Mouse (Mus musculus) liver, embryonic 14.5 days (tissue): ENCODE measurements around the gene Arhgap22. TPM values are rescaled to one million over a fixed set of nuclear protein-coding genes. Genes with fewer than 3 reads are reported as not detected.
A peak's percentile ranks its signal among the peaks of the same experiment; 100 is the strongest.

Source experiments
- ATAC-seq: fragments of 200-750 bp; cut with Nextera tagmentation; 2 replicates; pipeline ENCODE4 v1.8.0; 2017; ENCODE audit warnings: moderate number of reproducible peaks, mild to moderate bottlenecking, moderate library complexity; ENCODE audit not compliant: insufficient read depth
- DNase-seq, 3 experiments: peaks; one replicate each; pipeline ENCODE4 v3.0.0-alpha.2; 2012 to 2013; ENCODE audit warnings: low read depth in 3 of 3, low spot score in 3 of 3
- H3K27ac ChIP-seq: fragments of 300-500 bp; sonication (generic); 2 replicates; pipeline ENCODE4 v1.5.1; 2014; ENCODE audit warnings: moderate library complexity, mild to moderate bottlenecking, control low read depth, inconsistent platforms
- H3K27me3 ChIP-seq: fragments of 300-500 bp; sonication (generic); 2 replicates; pipeline ENCODE4 v1.6.1; 2014; ENCODE audit warnings: mild to moderate bottlenecking, low read length, moderate library complexity; ENCODE audit not compliant: control insufficient read depth, insufficient read depth
- H3K36me3 ChIP-seq: fragments of 300-500 bp; sonication (generic); replicated peaks from 2 replicates; pipeline ENCODE4 v1.6.1; 2014; ENCODE audit warnings: low read depth; ENCODE audit not compliant: control insufficient read depth, insufficient read depth
- H3K4me1 ChIP-seq, 2 experiments: fragments of 200-500 bp in 1 of 2; fragments of 300-500 bp in 1 of 2; sonication (generic) in 1 of 2; replicated peaks; 2 replicates each; pipeline ENCODE4 v1.6.1; 2012 to 2014; ENCODE audit warnings: antibody characterized with exemption in 1 of 2, inconsistent platforms in 1 of 2, low read length in 1 of 2; ENCODE audit not compliant: control insufficient read depth in 2 of 2, insufficient read depth in 2 of 2
- H3K4me2 ChIP-seq: fragments of 300-500 bp; sonication (generic); 2 replicates; pipeline ENCODE4 v1.6.1; 2014; ENCODE audit warnings: low read depth, mild to moderate bottlenecking, control low read depth, moderate library complexity
- H3K4me3 ChIP-seq, 2 experiments: fragments of 200-500 bp in 1 of 2; fragments of 300-500 bp in 1 of 2; sonication (generic) in 1 of 2; 2 replicates each; pipeline ENCODE4 v1.5.1; 2012 to 2014; ENCODE audit warnings: low read depth in 2 of 2, low read length in 2 of 2, mild to moderate bottlenecking in 2 of 2, control low read depth in 1 of 2, inconsistent platforms in 1 of 2, moderate library complexity in 1 of 2; ENCODE audit not compliant: insufficient read depth in 1 of 2
- H3K9ac ChIP-seq: fragments of 300-500 bp; sonication (generic); replicated peaks from 2 replicates; pipeline ENCODE4 v1.6.1; 2014; ENCODE audit warnings: mild to moderate bottlenecking, control low read depth, moderate library complexity
- H3K9me3 ChIP-seq: fragments of 300-500 bp; sonication (generic); 2 replicates; pipeline ENCODE4 v1.6.1; 2016; ENCODE audit warnings: low read length, mixed read lengths; ENCODE audit not compliant: control insufficient read depth
- CTCF ChIP-seq: IDR thresholded peaks from 2 replicates; pipeline ENCODE4 v1.5.1; 2016; ENCODE audit warnings: antibody characterized with exemption, low read depth, control low read depth
- EP300 ChIP-seq: IDR thresholded peaks from 2 replicates; pipeline ENCODE4 v1.6.1; 2016; ENCODE audit warnings: antibody characterized with exemption, low read depth
- WGBS: fragments of 180-500 bp; shearing (Covaris S2); extraction: QIAGEN DNeasy Blood & Tissue Kit; methylation state at CpG from one replicate; pipeline ENCODE4 v1.1.7; 2014; ENCODE audit not compliant: insufficient replicate concordance; 5-methylcytosine and 5-hydroxymethylcytosine counted together
- polyA plus RNA-seq, 2 experiments: library from polyadenylated mRNA; depleted of rRNA in 1 of 2; stranded (reverse) in 1 of 2; unstranded in 1 of 2; fragments of >200 nt; fragmentation: Nextera tagmentation in 1 of 2; extraction: Ambion mirVana in 1 of 2; gene quantifications; 2 replicates each; pipeline versions ENCODE4 v1.2.1 to v1.2.3; 2012 to 2014

Gene Arhgap22
- polyA plus RNA-seq, 2 experiments = 2.0 to 2.6 TPM

- Histone ChIP-seq H3K4me2 (peak within 1 kb of the TSS; percentile 9; the same call in 1 of the 2 replicates), H3K4me1 (no peaks in the 10 kb centered on the region), H3K4me3 (peak within 1 kb of the TSS; percentile 17 to 54; a peak in 3 of 4 replicates), H3K9me3 (no peaks in the 10 kb centered on the region), H3K36me3 (no peaks in the 10 kb centered on the region), H3K9ac (no peak within 1 kb of the TSS), H3K27ac (no peak within 1 kb of the TSS), H3K27me3 (no peaks in the 10 kb centered on the region)
- DNase-seq (peak; percentile 20 to 27 (median 20)), ATAC-seq (no peak)
- TF ChIP-seq EP300 (no peak), CTCF (no peak)
- 25% methylated on average over 11 of the region's 11 CpGs for WGBS
These were observed 28.6 kb upstream of the Arhgap22 start, which contains the start of gene Wdfy4 for GRCm38 (mm10) chr14:33185068-33185800. Gene Wdfy4, minus strand, starts transcription at chr14:33185508.

DNA sequence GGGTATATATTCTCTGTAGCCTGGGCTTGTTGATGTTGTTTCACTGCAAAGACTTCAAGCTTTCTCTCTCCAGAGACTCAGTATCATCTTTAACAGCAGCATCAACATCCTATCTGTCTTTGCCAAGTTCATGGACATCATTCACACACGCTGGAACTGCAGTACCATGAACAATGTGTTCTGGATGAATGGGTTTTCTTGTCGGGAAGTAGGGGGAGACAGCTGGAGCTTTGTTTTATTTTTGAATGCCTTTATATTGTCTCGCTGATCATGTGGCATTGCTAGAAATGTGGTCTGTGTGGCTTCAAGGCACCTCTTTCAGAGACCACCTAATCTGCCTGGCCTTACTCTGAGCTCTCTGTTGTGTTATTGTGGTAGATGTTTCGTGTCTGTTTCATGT lies 26.6 kb upstream of the Arhgap22 start:
- H3K36me3 ChIP-seq = no peaks in the 10 kb centered on the region
- 53% methylated on average over 4 of the region's 4 CpGs for WGBS
- no peak overlapping the region for H3K27ac ChIP-seq
- TF ChIP-seq EP300 = no peak
- TF ChIP-seq CTCF = no peak
- H3K4me1 ChIP-seq = no peaks in the 10 kb centered on the region
- ATAC-seq (no peak), DNase-seq (no peak)
- no peaks in the 10 kb centered on the region for H3K27me3 ChIP-seq
- H3K4me2 ChIP-seq = no peak overlapping the region
- H3K9ac ChIP-seq = no peak overlapping the region
- H3K9me3 ChIP-seq = no peaks in the 10 kb centered on the region
- no peak overlapping the region for H3K4me3 ChIP-seq

- no peaks in the 10 kb centered on the region for H3K36me3 ChIP-seq
These were observed 24.6 kb upstream of the Arhgap22 start for GRCm38 (mm10) chr14:33189230-33189629.

GRCm38 (mm10) chr14:33189849-33190423 lies 23.9 kb upstream of the Arhgap22 start:
- TF ChIP-seq EP300 = no peak
- no peak for TF ChIP-seq CTCF
- ATAC-seq = no peak

More at GRCm38 (mm10) chr14:33189230-33189629, 24.6 kb upstream of the Arhgap22 start:
- DNase-seq (no peak), ATAC-seq (no peak)
- H3K27ac ChIP-seq = no peak overlapping the region
- TF ChIP-seq EP300 (no peak), CTCF (no peak)
- no peaks in the 10 kb centered on the region for H3K4me1 ChIP-seq
- 58% methylated on average over 10 of the region's 10 CpGs for WGBS
- no peak overlapping the region for H3K4me2 ChIP-seq
- no peak overlapping the region for H3K9ac ChIP-seq
- H3K27me3 ChIP-seq = no peaks in the 10 kb centered on the region
- no peak overlapping the region for H3K4me3 ChIP-seq
- H3K9me3 ChIP-seq = no peaks in the 10 kb centered on the region

GRCm38 (mm10) chr14:33190646-33191045 lies 23.2 kb upstream of the Arhgap22 start:
- no peak overlapping the region for H3K27ac ChIP-seq
- DNase-seq = no peak
- H3K36me3 ChIP-seq = no peaks in the 10 kb centered on the region
- no peaks in the 10 kb centered on the region for H3K27me3 ChIP-seq
- no peaks in the 10 kb centered on the region; a peak in 1 of 4 replicates for H3K4me1 ChIP-seq
- WGBS = 15% methylated on average over 1 of the region's 1 CpGs
- no peaks in the 10 kb centered on the region for H3K9me3 ChIP-seq
- ATAC-seq = no peak
- no peak overlapping the region for H3K4me2 ChIP-seq
- no peak for TF ChIP-seq CTCF
- TF ChIP-seq EP300 = no peak
- no peak overlapping the region for H3K9ac ChIP-seq
- no peak overlapping the region for H3K4me3 ChIP-seq

More at GRCm38 (mm10) chr14:33189849-33190423, 23.9 kb upstream of the Arhgap22 start:
- H3K27me3 ChIP-seq = no peaks in the 10 kb centered on the region
- no peaks in the 10 kb centered on the region for H3K4me1 ChIP-seq
- no peaks in the 10 kb centered on the region for H3K9me3 ChIP-seq
- 81% methylated on average over 21 of the region's 21 CpGs for WGBS
- no peak for DNase-seq
- H3K9ac ChIP-seq = no peak overlapping the region
- no peak overlapping the region for H3K4me3 ChIP-seq
- H3K27ac ChIP-seq = no peak overlapping the region
- no peak overlapping the region for H3K4me2 ChIP-seq
- H3K36me3 ChIP-seq = no peaks in the 10 kb centered on the region
